Mouse (Mus musculus) stomach, embryonic 14.5 days (tissue): ENCODE results near the gene Ndrg2. TPM values are rescaled to one million over a fixed set of nuclear protein-coding genes. Genes with fewer than 3 reads are reported as not detected.
A peak's percentile ranks its signal among the peaks of the same experiment; 100 is the strongest.

Experiments
- ATAC-seq: fragments of 200-750 bp; cut with Nextera tagmentation; 2 replicates; pipeline ENCODE4 v1.8.0; 2017; ENCODE audit warnings: low read depth, moderate TSS enrichment; ENCODE audit not compliant: insufficient number of reproducible peaks, insufficient read depth, low FRiP score
- H3K27ac ChIP-seq: fragments of 300-500 bp; sonication (generic); 2 replicates; pipeline ENCODE4 v1.5.1; 2014; ENCODE audit warnings: mild to moderate bottlenecking, low read length, moderate library complexity, mixed read lengths
- H3K27me3 ChIP-seq: fragments of 300-500 bp; sonication (generic); 2 replicates; pipeline ENCODE4 v1.6.1; 2014; ENCODE audit warnings: low read length, control low read depth, mixed read lengths; ENCODE audit not compliant: control insufficient read depth, insufficient read depth
- H3K36me3 ChIP-seq: fragments of 300-500 bp; sonication (generic); 2 replicates; pipeline ENCODE4 v1.6.1; 2014; ENCODE audit warnings: mild to moderate bottlenecking, control low read depth, low read length, moderate library complexity, mixed read lengths; ENCODE audit not compliant: control insufficient read depth, insufficient read depth
- H3K4me1 ChIP-seq: fragments of 300-500 bp; sonication (generic); 2 replicates; pipeline ENCODE4 v1.6.1; 2014; ENCODE audit warnings: low read length, control low read depth, mixed read lengths; ENCODE audit not compliant: control insufficient read depth, insufficient read depth
- H3K4me2 ChIP-seq: fragments of 300-500 bp; sonication (generic); replicated peaks from 2 replicates; pipeline ENCODE4 v1.6.1; 2014; ENCODE audit warnings: low read depth, low read length, control low read depth
- H3K4me3 ChIP-seq: fragments of 300-500 bp; sonication (generic); 2 replicates; pipeline ENCODE4 v1.5.1; 2014; ENCODE audit warnings: low read depth, low read length, control low read depth
- H3K9ac ChIP-seq: fragments of 300-500 bp; sonication (generic); replicated peaks from 2 replicates; pipeline ENCODE4 v1.6.1; 2014; ENCODE audit warnings: low read depth, mild to moderate bottlenecking, control low read depth, low read length, moderate library complexity, mixed read lengths
- H3K9me3 ChIP-seq: fragments of 300-500 bp; sonication (generic); 2 replicates; pipeline ENCODE4 v1.6.1; 2016; ENCODE audit warnings: low read depth, low read length, control low read depth; ENCODE audit not compliant: control insufficient read depth
- WGBS: fragments of 180-500 bp; shearing (Covaris S2); extraction: QIAGEN DNeasy Blood & Tissue Kit; methylation state at CpG from one replicate; pipeline ENCODE4 v1.1.7; 2014; 5-methylcytosine and 5-hydroxymethylcytosine counted together
- polyA plus RNA-seq: library from polyadenylated mRNA; unstranded; fragments of >200 nt; fragmentation: Nextera tagmentation; extraction: Ambion mirVana; gene quantifications from 2 replicates; pipeline ENCODE4 v1.2.1, GENCODE M21; 2014

Gene Ndrg2
- polyA plus RNA-seq, result 54.6 and 59.3 TPM in 2 replicates

GRCm38 (mm10) chr14:51913960-51914762, at the start of gene Ndrg2:
Gene Ndrg2, minus strand, starts transcription at chr14:51914158.
- H3K4me1 ChIP-seq, result peaks cover 7% of the 10 kb centered on the region; the same call in 1 of the 2 replicates
- H3K4me2 ChIP-seq, result peak within 1 kb of the TSS; percentile 88
- H3K27me3 ChIP-seq, result no peaks in the 10 kb centered on the region
- H3K9me3 ChIP-seq, result no peaks in the 10 kb centered on the region
- WGBS, result 5% methylated on average over 22 of the region's 23 CpGs
- H3K9ac ChIP-seq, result peak within 1 kb of the TSS; percentile 34
- H3K36me3 ChIP-seq, result no peaks in the 10 kb centered on the region
- H3K27ac ChIP-seq, result peak within 1 kb of the TSS; percentile 55; the same call in 1 of the 2 replicates
- ATAC-seq, result peak; percentile 68
- peak within 1 kb of the TSS; percentile 42 for H3K4me3 ChIP-seq

DNA sequence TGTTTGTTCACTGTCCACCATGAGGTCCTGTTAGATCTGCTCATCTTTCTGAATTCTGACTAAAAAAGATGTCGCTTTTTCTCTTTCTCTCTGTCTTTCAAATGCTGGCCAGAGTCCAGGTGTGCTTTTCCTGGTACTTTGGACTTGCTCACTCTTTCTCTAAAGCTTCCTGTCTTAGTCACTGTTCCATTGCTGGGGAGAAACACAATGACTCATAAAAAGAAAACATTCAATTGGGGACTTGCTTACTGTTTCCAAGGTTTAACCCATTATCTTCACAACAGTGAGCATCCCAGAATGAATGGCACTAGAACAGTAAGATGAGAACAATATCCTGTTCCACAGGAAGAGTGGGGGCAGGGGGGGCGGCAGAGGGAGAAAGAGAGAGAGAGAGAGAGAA, 46.4 kb upstream of the Ndrg2 start:
- Histone ChIP-seq H3K4me3 (no peak overlapping the region), H3K4me2 (no peak overlapping the region), H3K9me3 (no peaks in the 10 kb centered on the region), H3K27ac (no peak overlapping the region), H3K27me3 (no peaks in the 10 kb centered on the region), H3K4me1 (no peaks in the 10 kb centered on the region), H3K36me3 (no peaks in the 10 kb centered on the region), H3K9ac (no peak overlapping the region)
- ATAC-seq, result no peak
- WGBS, result 87% methylated on average over 2 of the region's 2 CpGs

GRCm38 (mm10) chr14:51943336-51943735, 29.4 kb upstream of the Ndrg2 start:
- H3K9ac ChIP-seq, result no peak overlapping the region
- H3K27me3 ChIP-seq, result no peaks in the 10 kb centered on the region
- no peaks in the 10 kb centered on the region for H3K4me1 ChIP-seq
- H3K9me3 ChIP-seq, result no peaks in the 10 kb centered on the region; the same call in 1 of the 2 replicates
- H3K4me2 ChIP-seq, result no peak overlapping the region
- no peak overlapping the region for H3K4me3 ChIP-seq
- H3K27ac ChIP-seq, result no peak overlapping the region
- 75% methylated on average over 6 of the region's 6 CpGs for WGBS
- ATAC-seq, result no peak
- no peaks in the 10 kb centered on the region for H3K36me3 ChIP-seq

DNA sequence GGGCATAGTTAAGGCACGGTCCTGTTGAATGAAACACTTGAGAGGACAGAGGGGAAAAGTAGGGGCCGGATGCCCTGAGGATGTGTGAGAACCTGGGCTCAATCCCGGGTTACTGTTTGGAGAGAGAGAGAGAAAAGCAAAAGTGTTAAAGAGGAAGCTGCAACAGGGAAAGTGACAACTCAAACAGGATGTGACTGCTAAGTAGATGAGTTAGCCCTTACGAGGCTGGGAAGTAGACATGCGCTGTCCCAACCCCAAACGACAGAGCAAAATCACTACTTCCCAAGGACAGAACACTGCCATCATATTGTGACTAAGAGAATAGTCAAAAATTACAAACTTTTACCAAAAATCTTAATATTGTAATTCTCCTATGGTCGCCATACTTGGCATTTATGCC, 28.3 kb upstream of the Ndrg2 start:
- Histone ChIP-seq H3K4me1 (no peaks in the 10 kb centered on the region), H3K27me3 (no peaks in the 10 kb centered on the region), H3K9ac (no peak overlapping the region), H3K4me2 (no peak overlapping the region), H3K36me3 (no peaks in the 10 kb centered on the region), H3K9me3 (no peaks in the 10 kb centered on the region; the same call in 1 of the 2 replicates), H3K4me3 (no peak overlapping the region), H3K27ac (no peak overlapping the region)
- ATAC-seq, result no peak
- WGBS, result 63% methylated on average over 7 of the region's 7 CpGs

- no peaks in the 10 kb centered on the region for H3K4me1 ChIP-seq
- H3K27ac ChIP-seq, result no peak overlapping the region
- H3K9ac ChIP-seq, result no peak overlapping the region
- no peaks in the 10 kb centered on the region; the same call in 1 of the 2 replicates for H3K9me3 ChIP-seq
- ATAC-seq, result no peak
- H3K27me3 ChIP-seq, result no peaks in the 10 kb centered on the region
- H3K4me2 ChIP-seq, result no peak overlapping the region
- no peaks in the 10 kb centered on the region for H3K36me3 ChIP-seq
- no peak overlapping the region for H3K4me3 ChIP-seq
- 73% methylated on average over 9 of the region's 9 CpGs for WGBS
Observed at GRCm38 (mm10) chr14:51941577-51941976, 27.6 kb upstream of the Ndrg2 start.

- Histone ChIP-seq H3K9ac (no peak overlapping the region), H3K4me2 (no peak overlapping the region), H3K9me3 (no peaks in the 10 kb centered on the region; the same call in 1 of the 2 replicates), H3K27ac (no peak overlapping the region), H3K4me3 (no peak overlapping the region), H3K27me3 (no peaks in the 10 kb centered on the region), H3K36me3 (no peaks in the 10 kb centered on the region), H3K4me1 (no peaks in the 10 kb centered on the region)
- WGBS, result 42% methylated on average over 8 of the region's 8 CpGs
- no peak for ATAC-seq
Observed at GRCm38 (mm10) chr14:51940944-51941560, 27.1 kb upstream of the Ndrg2 start.

GRCm38 (mm10) chr14:51939005-51939404, 25.0 kb upstream of the Ndrg2 start:
- no peaks in the 10 kb centered on the region; the same call in 1 of the 2 replicates for H3K9me3 ChIP-seq
- WGBS, result 84% methylated on average over 9 of the region's 9 CpGs
- no peak for ATAC-seq
- no peaks in the 10 kb centered on the region for H3K36me3 ChIP-seq
- H3K9ac ChIP-seq, result no peak overlapping the region
- H3K4me2 ChIP-seq, result no peak overlapping the region
- no peak overlapping the region for H3K27ac ChIP-seq
- no peak overlapping the region for H3K4me3 ChIP-seq
- no peaks in the 10 kb centered on the region for H3K27me3 ChIP-seq
- H3K4me1 ChIP-seq, result no peaks in the 10 kb centered on the region

DNA sequence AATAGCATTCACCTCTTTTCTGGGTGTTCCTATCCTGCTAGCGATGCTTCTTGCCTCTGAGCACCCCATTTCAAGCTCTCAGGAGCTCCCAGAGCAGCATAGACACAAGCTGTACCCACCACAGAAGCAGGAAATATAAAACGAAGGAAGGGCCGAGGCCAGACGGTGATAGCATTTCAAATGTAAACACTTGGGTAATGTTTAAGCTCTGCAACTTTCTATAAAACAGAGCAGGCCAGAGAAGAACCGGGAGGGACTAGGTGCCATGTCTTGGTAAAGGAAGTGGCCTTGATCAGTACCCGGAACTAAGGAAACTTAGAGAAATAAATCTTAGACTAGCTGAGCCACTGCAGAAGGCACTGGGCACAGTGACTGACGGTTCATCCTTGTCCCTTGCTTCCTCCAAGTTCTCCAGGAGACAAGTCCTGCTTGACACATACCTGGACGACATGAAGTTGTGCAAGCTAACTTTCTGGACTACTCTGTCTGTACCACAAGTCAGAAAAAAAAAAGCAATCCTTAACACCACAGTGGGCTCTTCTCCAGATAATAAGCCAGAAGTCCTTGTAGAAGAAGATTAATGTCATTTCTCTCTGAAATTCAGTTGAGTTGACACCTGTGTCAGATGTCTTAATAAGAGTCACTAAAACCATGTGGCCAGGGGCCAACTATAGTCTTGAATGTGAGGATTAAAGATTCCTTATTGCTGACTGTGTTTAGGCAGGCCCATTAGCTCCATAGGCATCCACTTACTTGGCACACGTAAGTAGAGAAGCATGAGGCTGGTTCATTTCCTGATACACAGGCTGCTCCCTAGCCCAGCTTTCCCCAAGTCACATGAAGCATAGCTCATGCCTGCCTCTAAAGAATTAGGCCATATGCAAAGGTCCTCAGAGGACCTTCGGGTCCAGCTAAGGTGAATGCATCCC, 18.4 kb upstream of the Ndrg2 start:
- Histone ChIP-seq H3K36me3 (no peaks in the 10 kb centered on the region), H3K4me3 (no peak overlapping the region), H3K4me1 (peaks cover 15% of the 10 kb centered on the region; the same call in 1 of the 2 replicates), H3K9me3 (no peaks in the 10 kb centered on the region), H3K27me3 (no peaks in the 10 kb centered on the region), H3K27ac (peak overlapping the region; percentile 66; the same call in 1 of the 2 replicates), H3K4me2 (no peak overlapping the region), H3K9ac (no peak overlapping the region)
- peak; percentile 66 for ATAC-seq
- 39% methylated on average over 10 of the region's 10 CpGs for WGBS
